Mouse (Mus musculus) mature B cell (primary cell): Measurements from ENCODE around the gene Tex36.

ENCODE experiments used
- in situ Hi-C: fragments of 300-500 bp; cut with MboI; formaldehyde crosslinking; loops from 2 replicates; pipeline ENCODE4 v1.14.3; 2019

The Tex36 gene

DNA sequence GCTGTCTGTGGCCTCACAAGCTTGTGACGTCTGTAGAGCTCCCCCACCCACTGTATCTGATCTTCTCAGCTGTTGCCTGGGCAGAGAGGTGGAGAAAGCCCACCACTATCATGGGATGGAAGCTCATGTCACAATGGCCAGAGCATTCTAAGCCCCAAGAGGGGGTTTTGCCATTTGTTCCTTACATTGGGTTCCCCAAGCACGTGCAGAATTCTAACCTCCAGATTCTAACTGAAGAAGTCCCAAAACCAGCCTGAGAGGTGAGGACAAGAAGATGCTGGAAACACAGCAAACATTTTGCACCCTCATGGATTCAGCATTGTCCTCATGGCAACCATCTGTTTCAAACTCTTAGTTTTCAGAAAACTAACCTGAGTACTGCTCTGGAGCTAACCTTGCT is at the start of gene Tex36:
Tex36 (minus strand) TSS at position 101 of the 400 bp plus-strand sequence.
- in situ Hi-C loops: no loop called here

DNA sequence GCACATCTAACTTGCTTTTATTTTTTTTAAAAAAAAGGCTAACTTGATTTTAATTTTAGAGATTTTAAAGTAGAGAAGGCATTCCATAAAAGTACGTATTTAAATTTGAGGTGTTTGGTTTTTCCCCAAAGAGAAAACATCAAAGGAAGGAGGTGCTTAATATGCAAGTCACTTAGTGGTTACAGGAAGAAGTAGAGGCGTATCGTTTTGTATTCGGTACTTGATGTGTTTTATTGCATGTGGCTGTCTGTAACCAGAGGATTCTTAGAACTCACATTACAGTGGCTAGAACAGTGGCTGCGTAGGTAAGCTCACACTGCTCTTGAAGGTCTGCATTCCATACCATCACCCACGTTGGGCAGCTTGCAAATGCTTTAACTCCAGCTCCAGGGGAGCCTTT is 43.8 kb upstream of the Tex36 start:
- in situ Hi-C loops: no loop called here

DNA sequence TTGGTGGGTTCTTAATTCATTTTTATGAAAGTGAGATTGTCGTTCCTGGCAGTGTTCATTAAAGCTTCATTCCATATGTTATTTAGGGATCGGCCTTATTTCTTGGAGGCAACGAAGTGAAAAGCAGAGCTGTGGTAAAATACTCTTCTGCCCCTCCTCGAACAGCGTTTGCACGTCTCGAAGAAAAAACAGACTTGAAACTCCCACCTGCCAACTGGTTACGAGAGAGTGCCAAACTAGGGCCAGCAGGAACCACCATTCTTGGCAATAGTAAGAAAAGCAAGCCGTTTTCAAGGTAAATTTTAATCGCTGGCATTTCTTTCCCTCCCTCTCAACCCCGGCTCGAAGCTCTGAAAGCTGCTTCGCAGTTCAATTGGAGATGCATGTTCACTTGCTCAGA is 36.9 kb upstream of the Tex36 start:
- in situ Hi-C loops: no loop called here

DNA sequence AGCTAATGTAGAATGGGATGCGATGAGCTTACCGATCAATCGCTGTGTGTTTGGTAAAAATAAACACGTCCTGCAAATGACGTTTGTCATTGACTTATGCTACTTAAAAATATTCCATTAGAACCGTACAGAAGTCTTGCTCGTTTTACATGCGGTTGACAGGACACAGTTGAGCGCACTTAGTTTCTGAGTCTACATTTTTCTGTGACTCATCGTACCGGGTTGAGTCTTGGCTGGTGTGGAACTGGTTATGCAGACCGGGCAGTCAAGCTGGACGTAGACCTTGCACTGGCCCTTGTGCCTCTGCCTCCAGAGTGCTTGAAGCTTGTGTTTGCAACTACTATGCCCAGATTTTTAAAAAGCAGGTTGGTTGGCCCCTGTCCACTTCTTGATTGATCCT is 36.3 kb upstream of the Tex36 start:
- in situ Hi-C loops: no loop called here

DNA sequence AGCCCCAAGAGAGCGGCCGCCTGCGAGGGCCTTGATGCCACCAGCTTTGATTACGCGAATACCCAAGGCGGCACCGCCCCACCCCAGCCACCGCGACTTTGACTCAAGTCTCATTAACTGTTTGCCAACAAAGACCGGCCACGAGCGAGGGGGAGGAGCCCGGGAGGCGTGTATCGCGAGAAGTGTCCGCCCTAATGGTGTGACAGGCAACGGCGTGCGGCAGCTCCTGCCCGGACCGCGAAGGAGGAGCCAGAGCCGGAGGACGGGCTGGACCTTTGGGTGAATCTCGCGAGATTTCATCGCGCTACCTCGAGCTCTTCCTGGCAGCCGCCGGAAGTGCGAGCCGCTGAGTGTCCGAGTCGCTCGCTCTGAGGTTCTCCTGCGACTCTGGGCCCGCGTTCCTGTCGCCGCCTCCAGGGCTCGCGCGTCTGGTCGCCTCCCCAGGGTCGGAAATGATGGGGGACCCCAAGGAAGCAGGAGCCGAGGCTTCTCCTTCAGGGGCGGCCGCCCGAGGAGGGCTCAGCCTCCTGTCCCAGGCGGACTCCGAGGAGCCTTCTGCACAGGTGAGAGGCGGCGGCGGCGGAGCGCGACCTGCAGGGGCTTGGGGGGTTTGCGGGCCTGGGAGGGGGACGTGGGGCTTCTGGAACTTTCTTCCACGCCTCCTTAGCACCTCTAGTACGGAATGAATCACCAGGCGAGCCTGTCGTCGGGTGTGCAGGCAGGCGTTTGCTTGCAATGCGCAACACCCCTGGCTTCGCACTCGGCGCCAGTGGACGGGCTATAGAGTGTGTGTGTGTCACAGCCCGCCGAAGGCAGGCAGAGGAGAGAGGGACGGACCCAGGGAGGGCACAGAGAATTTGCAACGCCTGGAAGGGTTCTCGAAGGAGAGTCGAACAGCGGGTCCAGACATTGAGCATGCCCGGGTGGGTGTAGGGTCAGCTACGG is 35.7 kb upstream of the Tex36 start, which contains the start of gene Edrf1:
Edrf1 (plus strand) TSS at position 183 of the 945 bp plus-strand sequence.
- in situ Hi-C loops: no loop called here

DNA sequence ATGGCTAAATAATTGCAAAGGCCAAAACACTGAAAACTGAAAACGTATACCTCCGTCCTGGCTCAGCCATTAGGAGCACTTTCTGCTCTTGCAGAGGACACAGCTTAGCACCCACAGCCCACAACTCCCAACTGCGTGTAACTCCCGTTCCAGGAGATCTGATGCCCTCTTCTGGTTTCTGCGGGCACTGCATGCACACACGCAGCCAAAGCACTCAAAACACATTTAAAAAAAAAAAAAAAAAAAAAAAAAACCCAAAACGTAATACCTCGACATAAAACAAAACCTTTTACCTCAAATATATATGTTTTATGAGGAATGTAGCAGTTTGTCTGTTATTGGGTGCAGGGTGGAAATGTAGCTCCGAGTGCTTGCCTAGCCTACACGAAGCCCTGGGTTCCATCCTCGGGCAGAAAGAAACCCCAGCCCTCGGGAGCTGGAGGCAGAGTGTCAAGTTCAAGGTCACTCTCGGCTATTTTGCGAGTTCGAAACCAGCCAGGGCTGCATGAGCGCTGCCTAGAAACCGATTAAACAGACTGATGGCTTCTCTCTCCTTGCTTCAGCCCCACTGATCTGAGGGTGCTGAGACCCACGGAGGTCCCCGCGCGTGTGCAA is 34.9 kb upstream of the Tex36 start:
- in situ Hi-C loops: no loop called here

DNA sequence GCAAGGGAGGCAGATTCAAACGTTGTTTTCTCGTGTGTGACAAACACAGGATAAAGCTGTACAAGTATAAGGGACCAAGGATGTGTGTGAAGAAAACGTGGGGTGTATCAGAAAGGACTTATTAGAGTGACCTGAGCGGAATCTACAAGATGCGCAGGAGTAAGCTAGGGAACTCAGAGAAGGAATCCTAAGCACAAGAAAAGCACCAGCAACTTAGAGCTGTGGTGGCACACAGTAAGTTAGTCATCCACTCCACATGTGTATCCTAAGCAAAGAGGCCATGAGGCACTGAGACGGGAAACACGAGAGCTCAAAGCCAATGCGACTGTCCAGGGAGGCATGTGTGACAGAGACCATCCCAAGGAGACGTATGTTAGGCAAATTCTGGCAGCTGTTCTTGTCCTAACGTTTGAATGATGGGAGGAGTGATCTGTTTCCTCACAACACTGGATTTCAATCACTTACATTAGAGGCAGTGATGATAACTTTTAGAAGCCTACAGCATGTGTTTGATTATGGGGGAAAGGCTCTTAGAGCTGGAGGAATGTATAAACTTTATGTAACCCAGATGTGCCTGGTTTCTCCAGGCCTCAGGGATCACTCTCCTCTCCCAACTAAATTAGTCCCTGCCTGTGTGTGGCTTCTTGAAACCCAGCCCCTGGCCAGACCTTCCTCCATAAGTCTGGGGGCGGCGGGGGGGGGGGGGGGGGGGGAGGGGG is 33.1 kb upstream of the Tex36 start:
- in situ Hi-C loops: no loop called here

DNA sequence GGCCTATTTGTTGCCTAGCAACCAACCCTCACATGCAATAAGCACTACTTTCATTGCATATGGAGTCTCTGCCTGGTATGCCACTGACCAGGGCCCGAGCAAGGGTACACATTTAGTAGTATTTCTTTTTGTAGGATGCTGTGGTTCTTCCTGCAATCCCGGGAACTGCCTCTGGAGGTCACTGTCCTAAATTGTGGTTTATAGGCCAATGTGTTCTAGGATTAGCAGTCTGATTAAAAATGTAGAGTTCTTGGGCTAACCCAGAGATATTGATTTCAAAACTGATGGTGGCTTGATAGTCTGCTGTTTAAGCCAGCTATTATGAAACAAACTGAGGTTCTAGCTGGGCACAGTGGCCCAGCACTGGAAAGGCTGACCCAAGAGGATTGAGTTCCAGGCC is 30.5 kb upstream of the Tex36 start:
- in situ Hi-C loops: no loop called here

DNA sequence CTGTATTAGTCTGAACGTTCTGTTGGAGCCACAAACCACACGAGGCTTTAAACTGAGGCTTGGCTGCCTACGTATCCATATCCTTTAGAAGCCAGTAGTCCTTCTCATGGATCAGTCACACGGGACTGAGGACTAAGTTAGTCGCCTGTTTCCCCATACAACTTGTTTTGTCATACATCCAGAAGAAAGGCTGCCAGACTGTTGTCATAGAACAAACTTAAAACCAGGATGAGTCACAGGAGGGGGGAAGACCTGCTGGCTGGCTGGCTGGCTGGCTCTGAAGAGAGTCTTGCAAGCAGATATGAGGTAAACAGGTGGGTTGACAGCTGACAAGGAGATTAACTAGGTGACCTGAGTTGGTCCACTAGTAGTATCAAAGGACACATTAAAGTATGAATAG is 28.9 kb upstream of the Tex36 start:
- in situ Hi-C loops: no loop called here

DNA sequence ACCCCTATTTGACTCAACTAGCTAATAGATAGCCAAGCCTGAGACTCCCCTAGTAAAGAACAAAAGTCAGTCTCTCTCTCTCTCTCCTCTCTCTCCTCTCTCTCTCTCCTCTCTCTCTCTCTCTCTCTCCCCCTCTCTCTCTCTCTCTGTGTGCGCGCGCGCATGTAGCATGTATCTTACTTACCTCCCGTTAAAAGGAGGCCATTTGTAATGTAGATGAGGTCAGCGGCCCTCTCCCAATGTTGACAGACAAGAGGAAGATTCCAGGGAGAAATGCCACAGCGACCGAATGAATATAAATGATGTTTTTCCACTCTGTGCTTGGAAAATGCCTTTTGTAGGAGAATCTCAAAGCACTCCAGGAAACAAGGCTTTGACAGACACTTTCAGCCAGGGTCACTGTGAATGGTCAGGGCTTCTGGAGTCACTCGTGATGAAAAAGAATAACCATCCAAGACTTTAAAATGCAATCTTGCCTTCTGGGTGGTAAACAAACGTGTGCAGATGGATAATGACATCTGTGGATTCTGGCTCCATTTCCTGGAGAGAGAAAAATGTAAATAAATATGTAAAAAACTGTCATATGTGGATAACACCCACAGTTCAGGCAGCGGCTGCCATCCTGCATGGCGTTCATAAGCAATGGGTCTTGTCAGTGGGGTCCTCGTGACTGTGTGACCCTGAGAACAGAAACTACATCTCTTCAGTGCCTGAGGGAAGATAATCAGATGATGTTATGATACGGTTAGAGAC is 25.4 kb upstream of the Tex36 start:
- in situ Hi-C loops: no loop called here

DNA sequence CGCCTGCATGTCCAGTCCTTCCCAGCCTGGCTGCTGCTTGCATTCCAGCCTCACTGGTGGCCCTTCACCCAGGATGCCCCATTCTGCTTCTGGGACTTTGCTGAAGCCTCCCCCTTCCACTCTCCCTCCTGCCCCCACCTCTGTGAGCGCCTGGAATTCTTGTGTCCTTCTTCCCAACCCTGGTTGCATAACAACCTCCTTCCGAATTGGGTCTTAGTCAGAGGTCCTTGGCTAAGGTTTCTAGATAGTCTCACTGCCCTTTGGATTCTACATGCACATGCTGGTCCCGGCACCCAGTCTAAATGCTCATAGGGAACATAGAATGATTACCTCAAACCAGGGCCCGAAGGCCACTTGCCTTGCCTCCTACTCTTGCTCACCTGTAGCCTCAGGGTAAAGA is 21.3 kb upstream of the Tex36 start:
- in situ Hi-C loops: no loop called here

DNA sequence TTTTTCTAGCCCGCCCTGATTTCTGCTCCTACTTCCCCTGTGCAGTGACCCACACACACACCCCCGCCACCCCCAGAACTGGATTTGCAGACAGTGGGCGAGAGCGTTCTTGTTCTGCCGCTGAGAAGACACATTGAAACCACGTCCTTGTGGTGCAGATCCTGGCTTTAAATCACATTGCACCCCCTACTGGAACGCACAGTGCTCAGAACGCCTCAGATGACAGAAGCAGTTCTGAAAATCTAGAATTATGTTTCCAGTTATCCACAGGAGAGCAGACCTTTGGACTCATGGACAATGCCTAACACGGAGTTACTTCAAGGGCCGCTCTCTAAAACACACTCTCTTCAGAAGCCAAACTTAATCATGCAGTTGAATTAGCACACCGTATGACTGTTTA is 18.8 kb upstream of the Tex36 start:
- in situ Hi-C loops: no loop called here

DNA sequence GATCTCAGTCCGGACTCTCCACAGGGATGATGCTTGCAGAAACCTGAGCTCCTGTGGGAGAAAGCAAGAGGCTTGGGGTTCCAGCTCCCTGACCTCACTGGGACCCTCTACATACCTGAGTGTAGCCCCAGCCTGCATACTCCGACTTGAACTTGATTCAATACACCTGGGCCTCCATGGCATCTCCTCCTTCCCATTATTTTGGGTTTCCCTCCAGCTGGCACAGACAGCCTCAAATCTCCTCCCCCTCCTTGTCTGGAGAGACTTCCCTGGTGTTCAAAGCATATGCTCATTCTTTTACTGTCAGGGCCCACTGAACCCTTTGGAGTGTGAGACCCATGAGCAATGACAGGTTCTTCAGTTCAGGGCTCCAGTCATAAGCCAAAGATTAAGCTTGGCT is 11.0 kb upstream of the Tex36 start:
- in situ Hi-C loops: no loop called here

DNA sequence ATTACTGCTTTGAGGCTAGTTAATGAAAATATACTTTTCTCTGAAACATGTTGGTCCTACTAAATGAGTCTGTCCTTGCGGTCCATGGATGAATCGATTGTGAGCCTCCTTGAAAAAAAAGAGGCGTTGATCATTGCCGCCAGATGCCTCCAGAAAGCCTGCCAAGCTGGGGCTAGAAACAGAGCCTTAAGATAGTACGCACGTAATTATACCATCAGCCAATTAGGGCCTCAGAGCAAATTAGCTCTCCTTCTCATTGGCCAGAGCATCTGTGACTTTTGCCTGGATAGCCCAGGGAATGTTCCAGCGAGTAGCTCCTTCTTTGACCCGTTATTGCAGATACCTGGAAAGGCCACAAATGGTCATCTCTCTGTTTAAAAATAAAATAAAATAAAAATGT is 7.6 kb upstream of the Tex36 start:
- in situ Hi-C loops: no loop called here

DNA sequence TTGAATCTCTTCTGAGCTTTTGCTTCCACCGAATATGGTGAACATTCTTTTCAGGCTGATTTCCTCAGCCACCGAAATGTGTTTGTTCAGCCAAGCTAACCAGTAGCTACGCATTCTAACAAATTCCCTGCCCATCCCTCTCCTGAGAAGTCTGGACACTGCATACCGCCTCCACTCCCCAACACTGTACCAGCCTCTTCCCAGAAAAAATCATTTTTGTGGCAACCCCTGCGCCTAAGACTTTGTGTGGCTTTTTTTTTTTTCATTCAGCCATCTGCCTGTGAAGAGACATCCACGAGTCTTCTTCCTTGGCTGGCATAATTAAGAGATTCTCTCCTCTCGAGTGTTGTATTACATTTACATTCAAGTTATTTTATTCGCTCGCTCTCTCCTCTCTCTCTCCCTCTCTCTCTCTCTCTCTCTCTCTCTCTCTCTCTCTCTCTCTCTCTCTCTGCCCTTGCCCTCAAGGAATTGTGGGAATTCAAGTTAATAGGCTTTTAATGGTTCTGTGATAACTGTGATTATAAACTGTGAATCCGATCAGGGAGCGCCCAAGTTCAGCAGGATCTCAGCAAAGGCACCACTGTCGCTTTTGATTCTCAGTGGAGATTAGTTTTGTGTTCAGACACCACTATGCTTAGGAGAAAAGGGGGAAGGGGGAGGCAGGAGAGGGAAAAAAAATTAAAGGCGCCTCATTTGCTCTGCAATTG is 6.8 kb upstream of the Tex36 start:
- in situ Hi-C loops: no loop called here

DNA sequence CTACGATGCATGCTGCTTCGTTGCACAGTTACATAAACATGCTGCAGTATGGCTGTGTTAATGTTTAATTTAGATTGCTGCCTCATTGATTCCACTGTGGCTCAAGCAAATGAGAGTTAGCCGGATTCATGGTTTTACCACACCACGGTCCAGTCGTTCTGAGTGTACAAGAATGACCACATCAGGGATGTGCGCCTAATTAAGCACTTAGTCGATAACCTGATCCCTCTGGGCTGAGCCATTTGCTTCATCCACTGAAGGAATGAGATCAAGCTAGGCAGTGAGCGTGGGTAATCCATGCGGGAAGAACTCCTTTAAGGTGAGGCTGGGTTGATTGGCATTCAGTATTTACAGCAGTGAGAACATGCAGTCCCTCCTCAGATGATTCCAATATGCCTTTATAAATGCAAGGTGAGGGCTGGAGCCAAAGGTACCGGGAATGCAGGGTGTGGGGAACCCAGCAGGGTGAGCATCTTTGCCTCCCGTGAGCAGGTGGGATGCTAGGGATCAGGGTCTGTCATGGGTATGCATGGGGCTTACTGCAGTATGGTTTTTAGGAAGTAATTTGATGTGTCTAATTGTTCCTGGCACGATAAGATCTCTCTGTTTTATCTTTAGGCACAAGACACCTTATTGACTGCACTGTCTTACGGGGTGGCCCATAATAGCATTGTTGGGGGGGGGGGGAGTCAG is 6.1 kb upstream of the Tex36 start:
- in situ Hi-C loops: no loop called here

DNA sequence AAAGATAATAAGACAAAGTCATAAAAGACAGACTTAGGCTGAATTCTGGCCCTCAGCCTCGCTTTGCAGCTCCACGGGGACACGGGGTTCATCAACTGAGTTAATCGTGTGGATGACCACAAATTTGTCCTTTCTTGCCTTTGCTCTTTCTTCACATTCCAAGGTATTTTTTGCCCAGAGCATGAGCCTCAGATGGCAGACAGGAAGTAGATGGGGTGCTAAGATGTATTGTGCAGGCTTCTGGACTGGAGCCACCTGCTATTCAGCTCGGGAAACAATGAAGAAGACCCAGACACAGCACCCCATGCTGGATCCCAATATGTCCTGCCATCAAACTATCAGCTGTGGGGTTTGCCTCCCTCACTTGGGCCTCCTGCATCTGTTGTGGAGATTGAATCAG is 5.4 kb upstream of the Tex36 start:
- in situ Hi-C loops: no loop called here

DNA sequence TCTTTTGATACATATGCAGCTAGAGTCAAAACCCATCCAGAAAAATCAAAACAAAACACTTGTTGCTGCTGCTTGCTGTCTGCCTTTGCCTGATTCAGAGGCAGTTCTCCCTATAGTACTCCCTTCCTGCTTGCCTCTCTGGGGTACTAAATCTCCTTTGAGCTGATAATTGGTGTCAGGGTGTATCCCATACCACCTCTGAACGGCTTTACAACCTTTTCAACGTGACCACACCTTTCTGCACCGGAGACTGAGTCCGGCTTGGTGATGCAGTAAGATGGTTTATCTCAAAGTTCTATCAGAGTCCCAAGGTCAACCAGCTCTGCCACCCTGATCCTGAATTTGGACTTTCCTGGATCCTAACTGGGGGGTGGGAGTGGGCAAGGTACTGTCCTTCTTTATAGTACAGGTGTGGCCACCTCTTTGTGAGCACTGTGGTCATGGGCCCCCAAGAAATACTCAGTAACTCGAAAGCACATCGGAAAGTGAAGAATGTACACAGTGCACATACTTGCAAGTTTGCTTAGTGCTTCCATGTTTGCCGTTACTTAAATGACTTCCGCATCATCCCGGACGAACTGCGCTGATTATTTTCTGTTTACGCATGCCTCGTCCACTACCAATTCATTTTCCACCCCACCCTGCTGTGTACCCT is 2.6 kb upstream of the Tex36 start:
- in situ Hi-C loops: no loop called here

DNA sequence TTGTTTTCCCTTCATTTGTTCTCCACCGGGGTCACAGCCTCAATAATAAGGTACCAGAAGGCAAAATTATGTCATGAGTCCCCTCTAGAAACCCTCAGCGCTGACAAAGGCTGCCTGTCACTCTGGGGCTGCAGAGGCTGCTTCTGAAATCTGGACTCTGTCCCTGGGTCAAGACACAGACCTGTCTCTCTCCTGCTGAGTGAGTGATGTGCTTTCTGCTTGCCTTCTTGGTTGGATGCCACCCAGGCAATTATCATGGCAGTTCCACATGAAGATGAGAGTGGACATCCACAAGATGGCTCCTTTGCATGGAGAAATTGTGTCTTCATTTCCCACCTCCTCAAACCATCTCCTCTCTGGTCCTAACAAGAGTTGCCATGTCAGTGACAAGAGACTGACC is 1.2 kb upstream of the Tex36 start:
- in situ Hi-C loops: no loop called here

DNA sequence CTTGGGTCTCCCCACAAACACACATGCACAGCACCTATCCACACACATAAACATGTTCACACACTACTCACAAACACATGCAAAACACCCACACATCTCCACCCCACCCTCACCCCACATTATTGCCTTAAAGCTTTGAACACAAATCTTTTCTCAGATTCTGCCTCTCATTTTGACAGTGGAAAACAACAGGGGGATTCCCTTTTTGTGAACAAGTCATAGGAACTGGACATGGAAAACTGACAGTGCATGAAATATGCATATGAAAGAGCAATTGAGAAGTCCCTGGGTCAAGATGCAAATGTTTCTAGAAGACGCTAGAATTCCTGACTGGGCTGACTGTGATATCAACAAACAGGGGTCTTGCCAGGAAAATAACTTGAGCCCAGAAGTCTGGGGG is 1.4 kb downstream of the Tex36 start:
- in situ Hi-C loops: no loop called here
